Mouse (Mus musculus) hindbrain, embryonic 14.5 days (tissue): Measurements from ENCODE around the gene B3gnt5. TPM values are rescaled to one million over a fixed set of nuclear protein-coding genes. Genes with fewer than 3 reads are reported as not detected.
A peak's percentile ranks its signal among the peaks of the same experiment; 100 is the strongest.

Experiments
- ATAC-seq: fragments of 200-750 bp; cut with Nextera tagmentation; 2 replicates; pipeline ENCODE4 v1.8.0; 2017; ENCODE audit warnings: moderate number of reproducible peaks, mild to moderate bottlenecking, moderate TSS enrichment, moderate library complexity; ENCODE audit not compliant: low FRiP score
- DNase-seq: peaks from one replicate; pipeline ENCODE4 v3.0.0-alpha.2; 2015; ENCODE audit warnings: low spot score
- H3K27ac ChIP-seq: fragments of 300-500 bp; sonication (generic); 2 replicates; pipeline ENCODE4 v1.5.1; 2014; ENCODE audit warnings: mild to moderate bottlenecking, moderate library complexity
- H3K27me3 ChIP-seq: fragments of 300-500 bp; sonication (generic); 2 replicates; pipeline ENCODE4 v1.6.1; 2014; ENCODE audit warnings: mild to moderate bottlenecking, low read length, mixed read lengths; ENCODE audit not compliant: control insufficient read depth, insufficient read depth
- H3K36me3 ChIP-seq: fragments of 300-500 bp; sonication (generic); replicated peaks from 2 replicates; pipeline ENCODE4 v1.6.1; 2014; ENCODE audit not compliant: control insufficient read depth, insufficient read depth
- H3K4me1 ChIP-seq: fragments of 300-500 bp; sonication (generic); replicated peaks from 2 replicates; pipeline ENCODE4 v1.6.1; 2014; ENCODE audit warnings: antibody characterized with exemption, low read length, mixed read lengths; ENCODE audit not compliant: control insufficient read depth, insufficient read depth
- H3K4me2 ChIP-seq: fragments of 300-500 bp; sonication (generic); replicated peaks from 2 replicates; pipeline ENCODE4 v1.6.1; 2014; ENCODE audit warnings: mild to moderate bottlenecking, moderate library complexity
- H3K4me3 ChIP-seq: fragments of 300-500 bp; sonication (generic); replicated peaks from 2 replicates; pipeline ENCODE4 v1.5.1; 2014; ENCODE audit warnings: mild to moderate bottlenecking, low read length
- H3K9ac ChIP-seq: fragments of 300-500 bp; sonication (generic); 2 replicates; pipeline ENCODE4 v1.6.1; 2014
- H3K9me3 ChIP-seq: fragments of 300-500 bp; sonication (generic); 2 replicates; pipeline ENCODE4 v1.6.1; 2016; ENCODE audit warnings: low read length; ENCODE audit not compliant: control insufficient read depth
- WGBS: fragments of 180-500 bp; shearing (Covaris S2); extraction: QIAGEN DNeasy Blood & Tissue Kit; methylation state at CpG from one replicate; pipeline ENCODE4 v1.1.7; 2014; 5-methylcytosine and 5-hydroxymethylcytosine counted together
- polyA plus RNA-seq: library from polyadenylated mRNA; unstranded; fragments of >200 nt; fragmentation: Nextera tagmentation; extraction: Ambion mirVana; gene quantifications from 2 replicates; pipeline ENCODE4 v1.2.1, GENCODE M21; 2014

The B3gnt5 gene
- polyA plus RNA-seq, 1 experiment from 2014 or later, result 51.3 TPM

- Histone ChIP-seq H3K4me2 (no peak overlapping the region), H3K27ac (no peak overlapping the region), H3K4me3 (no peak overlapping the region), H3K36me3 (no peaks in the 10 kb centered on the region), H3K4me1 (no peaks in the 10 kb centered on the region), H3K27me3 (no peaks in the 10 kb centered on the region), H3K9ac (no peak overlapping the region), H3K9me3 (peaks cover 12% of the 10 kb centered on the region; the same call in 1 of the 2 replicates)
- WGBS, result 66% methylated on average over 12 of the region's 12 CpGs
- peak; percentile 49 for DNase-seq
- ATAC-seq, result no peak
These were observed 26.5 kb downstream of the B3gnt5 start for GRCm38 (mm10) chr16:19786386-19787090.

GRCm38 (mm10) chr16:19789914-19790313, 29.9 kb downstream of the B3gnt5 start:
- ATAC-seq (no peak), DNase-seq (no peak)
- no peaks in the 10 kb centered on the region for H3K27me3 ChIP-seq
- no peaks in the 10 kb centered on the region for H3K4me1 ChIP-seq
- no peak overlapping the region for H3K4me2 ChIP-seq
- no peak overlapping the region for H3K4me3 ChIP-seq
- 0 out of 2 replicates have a peak, but pooled peaks cover 3% of the 10 kb centered on the region for H3K9me3 ChIP-seq
- no peak overlapping the region for H3K27ac ChIP-seq
- WGBS, result 82% methylated on average over 2 of the region's 2 CpGs
- H3K9ac ChIP-seq, result no peak overlapping the region
- no peaks in the 10 kb centered on the region for H3K36me3 ChIP-seq

- DNase-seq, result no peak
- Histone ChIP-seq H3K4me1 (no peaks in the 10 kb centered on the region), H3K36me3 (no peaks in the 10 kb centered on the region), H3K4me3 (no peak overlapping the region), H3K4me2 (no peak overlapping the region), H3K9ac (no peak overlapping the region), H3K9me3 (no peaks in the 10 kb centered on the region), H3K27me3 (no peaks in the 10 kb centered on the region), H3K27ac (no peak overlapping the region)
- no peak for ATAC-seq
- 74% methylated on average over 2 of the region's 2 CpGs for WGBS
These were observed 58.8 kb downstream of the B3gnt5 start for GRCm38 (mm10) chr16:19818801-19819200.

Other genes with a start within 250 kb of the B3gnt5 start
- gene Olfr167, start 237.9 kb upstream of the B3gnt5 start, polyA plus RNA-seq, result not detected in 2 replicates
- not detected in 2 replicates for gene Olfr168, start 224.7 kb upstream of the B3gnt5 start, polyA plus RNA-seq
- gene Olfr169, start 188.4 kb upstream of the B3gnt5 start, polyA plus RNA-seq, result not detected in 2 replicates
- gene Olfr170, start 148.3 kb upstream of the B3gnt5 start, polyA plus RNA-seq, result not detected in 2 replicates
- gene Olfr171, start 130.3 kb upstream of the B3gnt5 start, polyA plus RNA-seq, result not detected in 2 replicates
- not detected in 2 replicates for gene Lamp3, start 53.8 kb upstream of the B3gnt5 start, polyA plus RNA-seq
- gene Klhl6, start 222.8 kb downstream of the B3gnt5 start, polyA plus RNA-seq, result 3.7 and 4.7 TPM in 2 replicates